Mouse (Mus musculus): ENCODE data around the gene Spr. TPM values are rescaled to one million over a fixed set of nuclear protein-coding genes. Genes with fewer than 3 reads are reported as not detected.
A peak's percentile ranks its signal among the peaks of the same experiment; 100 is the strongest.
"Not testable (repeated sequence)": the region's sequence is repeated elsewhere in the genome, so short reads cannot be mapped to it uniquely, and the experiment has no call there.

Gene Spr
- total and polyA plus RNA-seq, 2 experiments from 2014 or later = 28.4 to 29.0 TPM

- Histone ChIP-seq H3K36me3 (ENCODE audit: insufficient read depth, low read length) (no peaks in the 10 kb centered on the region), H3K4me3 (ENCODE audit: low read depth, low read length) (peak overlapping the region; percentile 35), H3K9me3 (ENCODE audit: low read length) (no peaks in the 10 kb centered on the region), H3K9ac (replicated peaks; ENCODE audit: low read length, poor library complexity, severe bottlenecking) (0 out of 2 replicates have a peak overlapping the region, but pooled peaks have one; percentile 24), H3K4me1 (ENCODE audit: insufficient read depth, low read length) (0 out of 2 replicates have a peak, but pooled peaks cover 5% of the 10 kb centered on the region), H3K27me3 (ENCODE audit: insufficient read depth, low read length) (no peaks in the 10 kb centered on the region), H3K27ac (ENCODE audit: low read depth, low read length) (no peak overlapping the region), H3K4me2 (ENCODE audit: low read depth, low read length, poor library complexity, severe bottlenecking) (peak overlapping the region; percentile 67)
- TF ChIP-seq CTCF (IDR thresholded peaks at IDR 0.05) = peak; percentile 66
- peak; percentile 47 for DNase-seq (ENCODE audit: low spot score)
- no peak for ATAC-seq (ENCODE audit: low FRiP score)
- whole genome bisulfite sequencing = under 1% methylated on average over 34 of the region's 34 CpGs
Measured at GRCm38 (mm10) chr6:85154861-85155528, 17.4 kb upstream of the Spr start.

- H3K4me3 ChIP-seq (ENCODE audit: low read depth, low read length) = no peak overlapping the region
- peak; percentile 94 for DNase-seq (ENCODE audit: low spot score)
- H3K9ac ChIP-seq (replicated peaks; ENCODE audit: low read length, poor library complexity, severe bottlenecking) = no peak overlapping the region
- 10% methylated on average over 9 of the region's 9 CpGs for WGBS
- H3K4me1 ChIP-seq (ENCODE audit: insufficient read depth, low read length) = 0 out of 2 replicates have a peak, but pooled peaks cover 5% of the 10 kb centered on the region
- H3K9me3 ChIP-seq (ENCODE audit: low read length) = no peaks in the 10 kb centered on the region
- ATAC-seq (ENCODE audit: low FRiP score) = no peak; the same call in 1 of the 2 replicates
- no peaks in the 10 kb centered on the region for H3K27me3 ChIP-seq (ENCODE audit: insufficient read depth, low read length)
- peak; percentile 92 for TF ChIP-seq CTCF (IDR thresholded peaks at IDR 0.05)
- H3K36me3 ChIP-seq (ENCODE audit: insufficient read depth, low read length) = no peaks in the 10 kb centered on the region
- H3K4me2 ChIP-seq (ENCODE audit: low read depth, low read length, poor library complexity, severe bottlenecking) = no peak overlapping the region
- H3K27ac ChIP-seq (ENCODE audit: low read depth, low read length) = no peak overlapping the region
Measured at GRCm38 (mm10) chr6:85153970-85154540, 16.5 kb upstream of the Spr start.

GRCm38 (mm10) chr6:85150386-85150785, 12.8 kb upstream of the Spr start:
- Histone ChIP-seq H3K9ac (replicated peaks; ENCODE audit: low read length, poor library complexity, severe bottlenecking) (no peak overlapping the region), H3K4me1 (ENCODE audit: insufficient read depth, low read length) (0 out of 2 replicates have a peak, but pooled peaks cover 5% of the 10 kb centered on the region), H3K27ac (ENCODE audit: low read depth, low read length) (no peak overlapping the region), H3K4me2 (ENCODE audit: low read depth, low read length, poor library complexity, severe bottlenecking) (no peak overlapping the region), H3K9me3 (ENCODE audit: low read length) (no peaks in the 10 kb centered on the region), H3K27me3 (ENCODE audit: insufficient read depth, low read length) (peaks cover 4% of the 10 kb centered on the region; the same call in 1 of the 2 replicates), H3K36me3 (ENCODE audit: insufficient read depth, low read length) (no peaks in the 10 kb centered on the region), H3K4me3 (ENCODE audit: low read depth, low read length) (no peak overlapping the region)
- no peak for TF ChIP-seq CTCF (IDR thresholded peaks at IDR 0.05)
- DNase-seq (ENCODE audit: low spot score) (no peak), ATAC-seq (ENCODE audit: low FRiP score) (no peak)
- WGBS = 78% methylated on average over 3 of the region's 3 CpGs

- H3K4me3 ChIP-seq (ENCODE audit: low read depth, low read length) = no peak overlapping the region
- WGBS = 65% methylated on average over 3 of the region's 3 CpGs
- no peak for ATAC-seq (ENCODE audit: low FRiP score)
- H3K4me1 ChIP-seq (ENCODE audit: insufficient read depth, low read length) = no peaks in the 10 kb centered on the region
- no peaks in the 10 kb centered on the region for H3K9me3 ChIP-seq (ENCODE audit: low read length)
- no peak for TF ChIP-seq CTCF (IDR thresholded peaks at IDR 0.05)
- H3K9ac ChIP-seq (replicated peaks; ENCODE audit: low read length, poor library complexity, severe bottlenecking) = no peak overlapping the region
- H3K4me2 ChIP-seq (ENCODE audit: low read depth, low read length, poor library complexity, severe bottlenecking) = no peak overlapping the region
- no peaks in the 10 kb centered on the region for H3K36me3 ChIP-seq (ENCODE audit: insufficient read depth, low read length)
- no peak overlapping the region for H3K27ac ChIP-seq (ENCODE audit: low read depth, low read length)
- no peak for DNase-seq (ENCODE audit: low spot score)
- peaks cover 4% of the 10 kb centered on the region; the same call in 1 of the 2 replicates for H3K27me3 ChIP-seq (ENCODE audit: insufficient read depth, low read length)
Measured at GRCm38 (mm10) chr6:85147636-85148035, 10.1 kb upstream of the Spr start.

GRCm38 (mm10) chr6:85144466-85144865, 6.9 kb upstream of the Spr start:
- ATAC-seq (ENCODE audit: low FRiP score) (no peak), DNase-seq (ENCODE audit: low spot score) (no peak)
- no peak for TF ChIP-seq CTCF (IDR thresholded peaks at IDR 0.05)
- no peaks in the 10 kb centered on the region for H3K36me3 ChIP-seq (ENCODE audit: insufficient read depth, low read length)
- 74% methylated on average over 3 of the region's 3 CpGs for WGBS
- H3K4me2 ChIP-seq (ENCODE audit: low read depth, low read length, poor library complexity, severe bottlenecking) = no peak overlapping the region
- H3K9ac ChIP-seq (replicated peaks; ENCODE audit: low read length, poor library complexity, severe bottlenecking) = no peak overlapping the region
- H3K9me3 ChIP-seq (ENCODE audit: low read length) = no peaks in the 10 kb centered on the region
- H3K27ac ChIP-seq (ENCODE audit: low read depth, low read length) = no peak overlapping the region
- no peaks in the 10 kb centered on the region for H3K4me1 ChIP-seq (ENCODE audit: insufficient read depth, low read length)
- peaks cover 4% of the 10 kb centered on the region; the same call in 1 of the 2 replicates for H3K27me3 ChIP-seq (ENCODE audit: insufficient read depth, low read length)
- H3K4me3 ChIP-seq (ENCODE audit: low read depth, low read length) = no peak overlapping the region

- H3K27ac ChIP-seq (ENCODE audit: low read depth, low read length); H3K27me3 ChIP-seq (ENCODE audit: insufficient read depth, low read length); H3K4me1 ChIP-seq (ENCODE audit: insufficient read depth, low read length); ATAC-seq (ENCODE audit: low FRiP score); H3K4me3 ChIP-seq (ENCODE audit: low read depth, low read length); H3K36me3 ChIP-seq (ENCODE audit: insufficient read depth, low read length); H3K4me2 ChIP-seq (ENCODE audit: low read depth, low read length, poor library complexity, severe bottlenecking); H3K9ac ChIP-seq (replicated peaks; ENCODE audit: low read length, poor library complexity, severe bottlenecking); H3K9me3 ChIP-seq (ENCODE audit: low read length): not testable (repeated sequence)
- TF ChIP-seq CTCF (IDR thresholded peaks at IDR 0.05) = peak; percentile 60
- 3% methylated on average over 6 of the region's 7 CpGs for WGBS
- peak; percentile 43 for DNase-seq (ENCODE audit: low spot score)
Measured at GRCm38 (mm10) chr6:85141013-85141412, 3.4 kb upstream of the Spr start.

Data from midbrain, postnatal 0 days (tissue).